Mouse (Mus musculus): ENCODE results near the gene Il11. TPM values are rescaled to one million over a fixed set of nuclear protein-coding genes. Genes with fewer than 3 reads are reported as not detected.
"Not testable (repeated sequence)": the region's sequence is repeated elsewhere in the genome, so short reads cannot be mapped to it uniquely, and the experiment has no call there.

Il11 gene
- polyA plus RNA-seq, 1 experiment from 2014 or later, result 0.19 TPM

GRCm38 (mm10) chr7:4812303-4813104 lies 29.8 kb upstream of the Il11 start, which contains the start of gene Ube2s:
Gene Ube2s, minus strand, starts transcription at chr7:4812590.
- Histone ChIP-seq H3K9me3 (ENCODE audit: control insufficient read depth, low read length) (no peaks in the 10 kb centered on the region), H3K9ac (ENCODE audit: low read length) (peak within 1 kb of the TSS; percentile 99), H3K27me3 (ENCODE audit: control insufficient read depth, insufficient read depth, low read length) (no peaks in the 10 kb centered on the region), H3K4me2 (ENCODE audit: low read depth, low read length, severe bottlenecking) (peak within 1 kb of the TSS; percentile 71), H3K4me3 (ENCODE audit: low read depth, low read length) (peak within 1 kb of the TSS; percentile 100), H3K4me1 (replicated peaks; ENCODE audit: control insufficient read depth, insufficient read depth, low read length) (peaks cover 6% of the 10 kb centered on the region), H3K27ac (ENCODE audit: low read depth, low read length) (peak within 1 kb of the TSS; percentile 95), H3K36me3 (ENCODE audit: control insufficient read depth, insufficient read depth, low read length) (peaks cover 7% of the 10 kb centered on the region; the same call in 1 of the 2 replicates)
- under 1% methylated on average over 62 of the region's 62 CpGs for WGBS
- peak; percentile 99 for ATAC-seq (replicated peaks; ENCODE audit: low FRiP score)
- DNase-seq (ENCODE audit: low spot score), result peak; percentile 99

GRCm38 (mm10) chr7:4811842-4812302 lies 29.2 kb upstream of the Il11 start:
- H3K4me3 ChIP-seq (ENCODE audit: low read depth, low read length), result peak overlapping the region; percentile 100
- H3K27me3 ChIP-seq (ENCODE audit: control insufficient read depth, insufficient read depth, low read length), result no peaks in the 10 kb centered on the region
- H3K4me1 ChIP-seq (replicated peaks; ENCODE audit: control insufficient read depth, insufficient read depth, low read length), result peaks cover 6% of the 10 kb centered on the region
- 3% methylated on average over 30 of the region's 36 CpGs for WGBS
- H3K4me2 ChIP-seq (ENCODE audit: low read depth, low read length, severe bottlenecking), result peak overlapping the region; percentile 71
- H3K9me3 ChIP-seq (ENCODE audit: control insufficient read depth, low read length), result no peaks in the 10 kb centered on the region
- peak overlapping the region; percentile 99 for H3K9ac ChIP-seq (ENCODE audit: low read length)
- DNase-seq (ENCODE audit: low spot score) (peak; percentile 77), ATAC-seq (replicated peaks; ENCODE audit: low FRiP score) (no peak)
- peaks cover 13% of the 10 kb centered on the region for H3K36me3 ChIP-seq (ENCODE audit: control insufficient read depth, insufficient read depth, low read length)
- peak overlapping the region; percentile 95 for H3K27ac ChIP-seq (ENCODE audit: low read depth, low read length)

GRCm38 (mm10) chr7:4811131-4811530 lies 28.5 kb upstream of the Il11 start:
- H3K9ac ChIP-seq (ENCODE audit: low read length), result peak overlapping the region; percentile 99
- H3K27ac ChIP-seq (ENCODE audit: low read depth, low read length); ATAC-seq (replicated peaks; ENCODE audit: low FRiP score); H3K27me3 ChIP-seq (ENCODE audit: control insufficient read depth, insufficient read depth, low read length); H3K4me1 ChIP-seq (replicated peaks; ENCODE audit: control insufficient read depth, insufficient read depth, low read length); DNase-seq (ENCODE audit: low spot score); H3K9me3 ChIP-seq (ENCODE audit: control insufficient read depth, low read length): not testable (repeated sequence)
- H3K4me3 ChIP-seq (ENCODE audit: low read depth, low read length), result peak overlapping the region; percentile 100
- H3K36me3 ChIP-seq (ENCODE audit: control insufficient read depth, insufficient read depth, low read length), result peaks cover 18% of the 10 kb centered on the region
- H3K4me2 ChIP-seq (ENCODE audit: low read depth, low read length, severe bottlenecking), result peak overlapping the region; percentile 71
- 45% methylated on average over 10 of the region's 10 CpGs for WGBS

- Histone ChIP-seq H3K9ac (ENCODE audit: low read length) (no peak overlapping the region), H3K9me3 (ENCODE audit: control insufficient read depth, low read length) (no peaks in the 10 kb centered on the region), H3K4me1 (replicated peaks; ENCODE audit: control insufficient read depth, insufficient read depth, low read length) (peaks cover 6% of the 10 kb centered on the region), H3K36me3 (ENCODE audit: control insufficient read depth, insufficient read depth, low read length) (peaks cover 18% of the 10 kb centered on the region), H3K4me3 (ENCODE audit: low read depth, low read length) (no peak overlapping the region), H3K27me3 (ENCODE audit: control insufficient read depth, insufficient read depth, low read length) (no peaks in the 10 kb centered on the region), H3K27ac (ENCODE audit: low read depth, low read length) (no peak overlapping the region), H3K4me2 (ENCODE audit: low read depth, low read length, severe bottlenecking) (no peak overlapping the region)
- ATAC-seq (replicated peaks; ENCODE audit: low FRiP score) (no peak), DNase-seq (ENCODE audit: low spot score) (no peak)
- 95% methylated on average over 7 of the region's 7 CpGs for WGBS
These were observed 24.1 kb upstream of the Il11 start for GRCm38 (mm10) chr7:4806716-4807115.

- peaks cover 11% of the 10 kb centered on the region for H3K36me3 ChIP-seq (ENCODE audit: control insufficient read depth, insufficient read depth, low read length)
- H3K4me3 ChIP-seq (ENCODE audit: low read depth, low read length), result no peak overlapping the region
- DNase-seq (ENCODE audit: low spot score), result no peak
- no peaks in the 10 kb centered on the region for H3K27me3 ChIP-seq (ENCODE audit: control insufficient read depth, insufficient read depth, low read length)
- no peaks in the 10 kb centered on the region for H3K4me1 ChIP-seq (replicated peaks; ENCODE audit: control insufficient read depth, insufficient read depth, low read length)
- no peak for ATAC-seq (replicated peaks; ENCODE audit: low FRiP score)
- no peaks in the 10 kb centered on the region for H3K9me3 ChIP-seq (ENCODE audit: control insufficient read depth, low read length)
- no peak overlapping the region for H3K27ac ChIP-seq (ENCODE audit: low read depth, low read length)
- no peak overlapping the region for H3K4me2 ChIP-seq (ENCODE audit: low read depth, low read length, severe bottlenecking)
- no peak overlapping the region for H3K9ac ChIP-seq (ENCODE audit: low read length)
These were observed 19.6 kb upstream of the Il11 start for GRCm38 (mm10) chr7:4802247-4802646.

GRCm38 (mm10) chr7:4795767-4796433 lies 13.2 kb upstream of the Il11 start:
- H3K27ac ChIP-seq (ENCODE audit: low read depth, low read length), result no peak overlapping the region
- DNase-seq (ENCODE audit: low spot score) (no peak), ATAC-seq (replicated peaks; ENCODE audit: low FRiP score) (0 out of 2 replicates have a peak, but pooled peaks have one; percentile 10)
- peaks cover 7% of the 10 kb centered on the region; the same call in 1 of the 2 replicates for H3K4me1 ChIP-seq (replicated peaks; ENCODE audit: control insufficient read depth, insufficient read depth, low read length)
- H3K27me3 ChIP-seq (ENCODE audit: control insufficient read depth, insufficient read depth, low read length), result no peaks in the 10 kb centered on the region; the same call in 1 of the 2 replicates
- no peak overlapping the region for H3K4me2 ChIP-seq (ENCODE audit: low read depth, low read length, severe bottlenecking)
- WGBS, result 77% methylated on average over 7 of the region's 7 CpGs
- no peak overlapping the region for H3K4me3 ChIP-seq (ENCODE audit: low read depth, low read length)
- H3K36me3 ChIP-seq (ENCODE audit: control insufficient read depth, insufficient read depth, low read length), result peaks cover 16% of the 10 kb centered on the region
- no peak overlapping the region for H3K9ac ChIP-seq (ENCODE audit: low read length)
- no peaks in the 10 kb centered on the region for H3K9me3 ChIP-seq (ENCODE audit: control insufficient read depth, low read length)

GRCm38 (mm10) chr7:4794631-4795168 lies 12.0 kb upstream of the Il11 start:
- H3K9ac ChIP-seq (ENCODE audit: low read length), result no peak overlapping the region
- H3K4me1 ChIP-seq (replicated peaks; ENCODE audit: control insufficient read depth, insufficient read depth, low read length), result peaks cover 7% of the 10 kb centered on the region; the same call in 1 of the 2 replicates
- peaks cover 16% of the 10 kb centered on the region for H3K36me3 ChIP-seq (ENCODE audit: control insufficient read depth, insufficient read depth, low read length)
- peaks cover 3% of the 10 kb centered on the region; the same call in 1 of the 2 replicates for H3K27me3 ChIP-seq (ENCODE audit: control insufficient read depth, insufficient read depth, low read length)
- DNase-seq (ENCODE audit: low spot score) (no peak), ATAC-seq (replicated peaks; ENCODE audit: low FRiP score) (no peak)
- 94% methylated on average over 3 of the region's 3 CpGs for WGBS
- no peaks in the 10 kb centered on the region for H3K9me3 ChIP-seq (ENCODE audit: control insufficient read depth, low read length)
- no peak overlapping the region for H3K4me3 ChIP-seq (ENCODE audit: low read depth, low read length)
- no peak overlapping the region for H3K4me2 ChIP-seq (ENCODE audit: low read depth, low read length, severe bottlenecking)
- no peak overlapping the region for H3K27ac ChIP-seq (ENCODE audit: low read depth, low read length)

- Histone ChIP-seq H3K9me3 (ENCODE audit: control insufficient read depth, low read length) (no peaks in the 10 kb centered on the region), H3K9ac (ENCODE audit: low read length) (peak overlapping the region; percentile 72), H3K4me3 (ENCODE audit: low read depth, low read length) (peak overlapping the region; percentile 61), H3K27ac (ENCODE audit: low read depth, low read length) (peak overlapping the region; percentile 18; the same call in 1 of the 2 replicates), H3K4me2 (ENCODE audit: low read depth, low read length, severe bottlenecking) (peak overlapping the region; percentile 88), H3K36me3 (ENCODE audit: control insufficient read depth, insufficient read depth, low read length) (peaks cover 16% of the 10 kb centered on the region), H3K27me3 (ENCODE audit: control insufficient read depth, insufficient read depth, low read length) (peaks cover 5% of the 10 kb centered on the region; the same call in 1 of the 2 replicates), H3K4me1 (replicated peaks; ENCODE audit: control insufficient read depth, insufficient read depth, low read length) (peaks cover 11% of the 10 kb centered on the region; the same call in 1 of the 2 replicates)
- ATAC-seq (replicated peaks; ENCODE audit: low FRiP score), result no peak
- 46% methylated on average over 4 of the region's 4 CpGs for WGBS
- DNase-seq (ENCODE audit: low spot score), result no peak
These were observed 11.0 kb upstream of the Il11 start for GRCm38 (mm10) chr7:4793674-4794073.

Measured in forebrain, embryonic 11.5 days (tissue).